Mouse (Mus musculus): Measurements from ENCODE around the gene Dnm3. TPM values are rescaled to one million over a fixed set of nuclear protein-coding genes. Genes with fewer than 3 reads are reported as not detected.

Gene Dnm3
- polyA plus RNA-seq, 1 experiment = 1.7 TPM

DNA sequence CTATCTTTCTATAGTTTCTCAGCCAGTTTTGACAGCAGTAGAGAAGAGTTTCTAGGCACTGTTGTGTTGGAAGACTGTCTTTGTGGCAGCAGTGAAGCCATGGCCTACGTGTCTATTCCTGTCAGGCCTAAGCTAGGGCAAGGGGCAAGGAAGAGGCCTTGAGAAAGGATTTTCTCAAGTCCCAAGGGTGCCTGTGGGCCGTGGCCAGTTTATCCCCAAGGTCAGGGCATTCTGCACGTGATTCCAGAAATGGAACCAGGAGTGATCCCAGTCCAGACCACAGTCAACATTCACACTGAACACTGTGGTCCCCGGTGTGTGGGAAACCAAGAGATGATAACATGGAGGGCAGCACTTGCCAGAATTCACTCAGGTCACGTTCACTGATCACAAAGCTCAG lies 522.0 kb downstream of the Dnm3 start:
- Histone ChIP-seq H3K27ac (ENCODE audit: insufficient read depth, low read length) (no peak overlapping the region), H3K4me1 (ENCODE audit: control insufficient read depth, insufficient read depth, low read length) (no peaks in the 10 kb centered on the region), H3K9ac (ENCODE audit: low read depth, poor library complexity, severe bottlenecking) (no peak overlapping the region), H3K4me3 (ENCODE audit: low read depth, low read length) (no peak overlapping the region), H3K36me3 (ENCODE audit: control insufficient read depth, insufficient read depth, low read length, poor library complexity, severe bottlenecking) (no peaks in the 10 kb centered on the region), H3K27me3 (ENCODE audit: control insufficient read depth, insufficient read depth, low read length, poor library complexity, severe bottlenecking) (no peaks in the 10 kb centered on the region), H3K9me3 (replicated peaks; ENCODE audit: control insufficient read depth, insufficient read depth, low read length, poor library complexity, severe bottlenecking) (no peaks in the 10 kb centered on the region)
- TF ChIP-seq EP300 (IDR thresholded peaks at IDR 0.05; ENCODE audit: insufficient read depth, low read depth, low read length) (no peak), POLR2A (IDR thresholded peaks at IDR 0.05; ENCODE audit: insufficient read depth, low read length) (no peak), CTCF (IDR thresholded peaks at IDR 0.05; ENCODE audit: low read depth, low read length) (no peak)

DNA sequence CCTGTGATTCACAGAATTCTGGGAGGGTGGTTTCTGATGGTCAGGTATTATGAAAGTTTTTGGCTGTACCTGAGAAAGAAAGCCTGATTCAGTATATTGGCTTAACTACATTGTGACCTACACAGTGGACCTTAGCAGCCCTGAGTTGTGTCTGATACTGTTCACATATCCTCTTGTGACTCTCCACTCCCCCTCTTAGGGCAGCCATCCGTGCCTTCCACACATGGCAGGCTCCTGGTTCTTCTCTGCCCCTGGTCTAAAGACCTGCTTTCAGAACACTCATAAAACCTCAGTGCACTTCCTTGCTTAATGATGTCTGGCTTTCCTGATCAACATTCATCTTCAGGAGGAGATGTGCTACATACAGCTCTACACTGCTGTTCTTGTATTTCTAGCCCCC lies 525.2 kb downstream of the Dnm3 start:
- TF ChIP-seq POLR2A (IDR thresholded peaks at IDR 0.05; ENCODE audit: insufficient read depth, low read length) = no peak
- no peak for TF ChIP-seq EP300 (IDR thresholded peaks at IDR 0.05; ENCODE audit: insufficient read depth, low read depth, low read length)
- TF ChIP-seq CTCF (IDR thresholded peaks at IDR 0.05; ENCODE audit: low read depth, low read length) = no peak
- no peaks in the 10 kb centered on the region for H3K36me3 ChIP-seq (ENCODE audit: control insufficient read depth, insufficient read depth, low read length, poor library complexity, severe bottlenecking)

DNA sequence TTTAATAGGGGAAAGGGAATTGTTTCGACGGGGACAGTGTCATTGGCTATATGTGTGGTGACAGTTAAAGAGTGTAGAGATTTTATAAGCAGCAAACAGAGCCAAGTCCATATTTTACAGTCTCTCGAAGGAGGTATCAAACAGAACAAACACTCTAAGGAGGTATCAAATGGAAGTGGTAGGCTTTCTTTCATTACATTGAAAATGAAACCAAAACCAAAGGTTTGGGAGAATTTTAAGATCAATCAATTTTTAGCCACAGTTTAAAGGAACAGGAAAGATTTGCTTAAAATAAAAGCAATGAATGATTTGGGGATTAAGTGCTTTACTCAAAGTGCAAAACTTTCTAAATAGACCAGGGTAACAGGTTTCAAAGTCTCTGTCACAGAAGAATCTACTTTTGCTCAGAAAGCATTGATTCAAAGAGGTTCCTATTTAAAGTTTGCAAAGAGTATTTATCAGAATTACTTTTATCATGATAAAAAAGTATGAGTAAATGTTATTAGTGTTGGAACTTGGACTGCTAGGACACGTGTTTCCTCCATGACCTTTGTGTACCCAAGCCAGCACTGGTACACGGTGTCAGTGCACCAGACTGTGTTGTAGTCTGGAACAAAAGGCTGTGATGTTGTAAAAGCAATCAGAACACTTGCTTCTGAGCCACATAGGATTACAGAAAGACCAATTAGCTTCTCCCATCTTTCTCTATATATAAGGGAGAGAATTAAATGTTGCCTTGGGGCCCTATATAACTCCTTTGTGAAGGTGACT lies 526.6 kb downstream of the Dnm3 start:
- Histone ChIP-seq H3K27ac (ENCODE audit: insufficient read depth, low read length) (no peak overlapping the region), H3K9ac (ENCODE audit: low read depth, poor library complexity, severe bottlenecking) (no peak overlapping the region), H3K36me3 (ENCODE audit: control insufficient read depth, insufficient read depth, low read length, poor library complexity, severe bottlenecking) (no peaks in the 10 kb centered on the region), H3K4me1 (ENCODE audit: control insufficient read depth, insufficient read depth, low read length) (no peaks in the 10 kb centered on the region), H3K4me3 (ENCODE audit: low read depth, low read length) (no peak overlapping the region), H3K27me3 (ENCODE audit: control insufficient read depth, insufficient read depth, low read length, poor library complexity, severe bottlenecking) (no peaks in the 10 kb centered on the region), H3K9me3 (replicated peaks; ENCODE audit: control insufficient read depth, insufficient read depth, low read length, poor library complexity, severe bottlenecking) (no peaks in the 10 kb centered on the region)
- TF ChIP-seq CTCF (IDR thresholded peaks at IDR 0.05; ENCODE audit: low read depth, low read length) = no peak
- no peak for TF ChIP-seq EP300 (IDR thresholded peaks at IDR 0.05; ENCODE audit: insufficient read depth, low read depth, low read length)
- no peak for TF ChIP-seq POLR2A (IDR thresholded peaks at IDR 0.05; ENCODE audit: insufficient read depth, low read length)

More for the DNA sequence above, 525.2 kb downstream of the Dnm3 start:
- H3K9ac ChIP-seq (ENCODE audit: low read depth, poor library complexity, severe bottlenecking) = no peak overlapping the region
- H3K9me3 ChIP-seq (replicated peaks; ENCODE audit: control insufficient read depth, insufficient read depth, low read length, poor library complexity, severe bottlenecking) = no peaks in the 10 kb centered on the region
- no peaks in the 10 kb centered on the region for H3K27me3 ChIP-seq (ENCODE audit: control insufficient read depth, insufficient read depth, low read length, poor library complexity, severe bottlenecking)
- H3K4me3 ChIP-seq (ENCODE audit: low read depth, low read length) = no peak overlapping the region
- no peak overlapping the region for H3K27ac ChIP-seq (ENCODE audit: insufficient read depth, low read length)
- H3K4me1 ChIP-seq (ENCODE audit: control insufficient read depth, insufficient read depth, low read length) = no peaks in the 10 kb centered on the region

DNA sequence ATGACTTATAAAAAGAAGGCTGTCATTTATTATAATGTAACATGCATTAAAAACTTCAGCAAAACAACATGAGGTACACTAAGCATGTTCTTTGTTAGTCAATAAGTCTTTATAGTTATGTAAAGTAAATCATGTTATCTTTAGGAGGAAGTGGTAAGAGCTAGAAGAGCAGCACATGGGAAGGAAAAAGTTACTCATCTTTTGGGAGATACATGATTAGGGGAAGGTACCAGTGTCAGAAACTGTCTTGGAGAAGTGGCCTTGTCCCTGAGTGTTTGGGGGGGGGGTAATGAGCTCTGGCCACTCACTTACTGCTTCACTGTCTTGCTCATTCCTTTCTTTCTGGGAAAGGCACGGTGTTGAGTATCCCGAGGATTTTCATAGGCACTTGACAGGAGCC lies 535.8 kb downstream of the Dnm3 start:
- Histone ChIP-seq H3K9ac (ENCODE audit: low read depth, poor library complexity, severe bottlenecking) (no peak overlapping the region), H3K4me1 (ENCODE audit: control insufficient read depth, insufficient read depth, low read length) (no peaks in the 10 kb centered on the region), H3K36me3 (ENCODE audit: control insufficient read depth, insufficient read depth, low read length, poor library complexity, severe bottlenecking) (no peaks in the 10 kb centered on the region), H3K27ac (ENCODE audit: insufficient read depth, low read length) (no peak overlapping the region), H3K4me3 (ENCODE audit: low read depth, low read length) (no peak overlapping the region), H3K9me3 (replicated peaks; ENCODE audit: control insufficient read depth, insufficient read depth, low read length, poor library complexity, severe bottlenecking) (no peaks in the 10 kb centered on the region), H3K27me3 (ENCODE audit: control insufficient read depth, insufficient read depth, low read length, poor library complexity, severe bottlenecking) (no peaks in the 10 kb centered on the region; the same call in 1 of the 2 replicates)
- no peak for TF ChIP-seq CTCF (IDR thresholded peaks at IDR 0.05; ENCODE audit: low read depth, low read length)
- no peak for TF ChIP-seq POLR2A (IDR thresholded peaks at IDR 0.05; ENCODE audit: insufficient read depth, low read length)
- no peak for TF ChIP-seq EP300 (IDR thresholded peaks at IDR 0.05; ENCODE audit: insufficient read depth, low read depth, low read length)

Other genes with a start within 250 kb of the Dnm3 start
- gene Mettl13, start 70.5 kb upstream of the Dnm3 start, polyA plus RNA-seq (2011; ENCODE audit: insufficient read depth, insufficient read length, low read depth, missing spikeins) = 15.0 and 17.1 TPM in 2 replicates
- gene Vamp4, start 92.5 kb upstream of the Dnm3 start, polyA plus RNA-seq (2011; ENCODE audit: insufficient read depth, insufficient read length, low read depth, missing spikeins) = 28.0 and 31.1 TPM in 2 replicates
- gene Myoc, start 161.1 kb upstream of the Dnm3 start, polyA plus RNA-seq (2011; ENCODE audit: insufficient read depth, insufficient read length, low read depth, missing spikeins) = not detected in 2 replicates
- not detected in 2 replicates for gene Myocos, start 180.2 kb upstream of the Dnm3 start, polyA plus RNA-seq (2011; ENCODE audit: insufficient read depth, insufficient read length, low read depth, missing spikeins)